Comparison of ENCODE assay signal across 25 mouse cellular contexts in the genomic region with DNA sequence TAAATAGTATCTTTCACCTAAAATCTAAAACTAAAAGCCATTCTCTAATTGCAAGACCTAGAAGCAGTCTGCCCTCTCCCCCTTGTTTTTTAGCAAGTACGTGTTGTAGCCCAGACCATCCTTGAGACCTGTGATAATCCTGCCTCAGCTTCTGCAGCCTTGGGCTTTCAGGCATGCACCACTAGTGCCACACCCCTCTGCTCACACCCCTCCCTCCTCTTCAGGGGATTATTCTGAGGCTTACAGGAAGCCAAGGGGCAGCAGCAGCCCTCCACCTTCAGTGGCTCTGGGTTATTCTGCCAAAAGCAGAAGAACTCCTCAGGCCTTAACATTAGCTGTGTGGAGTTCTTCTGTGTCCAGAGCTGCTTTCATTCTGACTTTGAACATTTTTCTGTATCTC. TPM values are rescaled to one million over a fixed set of nuclear protein-coding genes. Genes with fewer than 3 reads are reported as not detected.
DNase-seq lines count a peak whose midpoint lies in the region; ATAC-seq and TF ChIP-seq lines count a peak whose summit lies in the region.
"Had no signal": no experiment of that assay in that cellular context is flagged by ENCODE, and none has a peak within 500 bp of the region (broad histone marks: within the 10 kb centered on the region; RNA-seq: fewer than 3 reads in every experiment).

No protein-coding gene starts in this region.

- DNase-seq in lung, adult 2 months = no peak
- DNase-seq in lung, postnatal 14 days = no peak
- peak; percentile 34 for DNase-seq in lung, postnatal 36 days
- no peak for DNase-seq in lung, postnatal 25 days (ENCODE audit: low spot score)
- no peak for DNase-seq in cerebellum, adult 11-12 months
- DNase-seq: adrenal gland, postnatal 36 days; cerebellum, adult 2 months; cerebellum, adult 9-11 months; cerebellum, postnatal 25 days; gastrocnemius, postnatal 10 days; gastrocnemius, postnatal 36 days; heart, adult 2 months; heart, postnatal 14 days; heart, postnatal 4 days had no signal

- TF ChIP-seq CTCF in lung, adult 2 months (IDR thresholded peaks at IDR 0.05; ENCODE audit: insufficient read depth, low read length) = no peak
- TF ChIP-seq CTCF in intestine, postnatal 0 days (IDR thresholded peaks at IDR 0.05; ENCODE audit: low read depth) = no peak

- peak overlapping the region; percentile 36 for H3K27ac ChIP-seq in intestine, postnatal 0 days (ENCODE audit: low read depth, low read length)
- H3K27ac ChIP-seq: embryonic facial prominence, embryonic 13.5 days; forebrain, embryonic 10.5 days; forebrain, embryonic 13.5 days; heart, adult 2 months; heart, embryonic 10.5 days; heart, embryonic 13.5 days; hindbrain, embryonic 14.5 days; hindbrain, postnatal 0 days had no signal

- H3K4me1 ChIP-seq in lung, adult 2 months (ENCODE audit: control insufficient read depth, insufficient read depth, low read length) = no peaks in the 10 kb centered on the region
- 0 out of 2 replicates have a peak, but pooled peaks cover 4% of the 10 kb centered on the region for H3K4me1 ChIP-seq in intestine, postnatal 0 days (replicated peaks; ENCODE audit: control insufficient read depth, insufficient read depth, low read length)

- peak; percentile 80; the same call in 1 of the 2 replicates for TF ChIP-seq POLR2A in lung, adult 2 months (IDR thresholded peaks at IDR 0.05; ENCODE audit: borderline replicate concordance, extremely low read depth, low read depth, low read length)

- H3K4me3 ChIP-seq in lung, adult 2 months (replicated peaks; ENCODE audit: extremely low read depth, low read depth, low read length) = peak overlapping the region; percentile 76
- H3K4me3 ChIP-seq in intestine, postnatal 0 days (ENCODE audit: low read depth, low read length) = peak overlapping the region; percentile 44
- H3K4me3 ChIP-seq: embryonic facial prominence, embryonic 13.5 days; forebrain, embryonic 10.5 days; forebrain, embryonic 13.5 days; heart, adult 2 months; heart, embryonic 10.5 days; heart, embryonic 13.5 days had no signal

- H3K4me2 ChIP-seq in intestine, postnatal 0 days (replicated peaks; ENCODE audit: low read depth) = peak overlapping the region; percentile 71
- H3K4me2 ChIP-seq: embryonic facial prominence, embryonic 13.5 days; forebrain, embryonic 13.5 days; heart, embryonic 13.5 days; hindbrain, embryonic 14.5 days had no signal

- H3K27me3 ChIP-seq in intestine, postnatal 0 days (replicated peaks; ENCODE audit: control insufficient read depth, insufficient read depth, low read length) = 0 out of 2 replicates have a peak, but pooled peaks cover 3% of the 10 kb centered on the region
- H3K27me3 ChIP-seq: Patski had no signal

- ATAC-seq in intestine, postnatal 0 days = no peak
- ATAC-seq: forebrain, embryonic 13.5 days; forebrain, embryonic 16.5 days; hindbrain, postnatal 0 days; Patski had no signal

- 60% methylated on average over 1 of the region's 1 CpGs for WGBS in lung, adult 2 months
- 37% methylated on average over 1 of the region's 1 CpGs for WGBS in intestine, postnatal 0 days

- 0 out of 2 replicates have a peak overlapping the region, but pooled peaks have one; percentile 57 for H3K9ac ChIP-seq in intestine, postnatal 0 days (ENCODE audit: low read depth, low read length)
- H3K9ac ChIP-seq: embryonic facial prominence, embryonic 13.5 days; forebrain, embryonic 13.5 days; heart, embryonic 13.5 days; hindbrain, embryonic 14.5 days had no signal

- no peaks in the 10 kb centered on the region for H3K9me3 ChIP-seq in intestine, postnatal 0 days (ENCODE audit: control insufficient read depth)
- H3K9me3 ChIP-seq: embryonic facial prominence, embryonic 13.5 days; forebrain, embryonic 10.5 days; forebrain, embryonic 13.5 days; heart, embryonic 10.5 days; heart, embryonic 13.5 days had no signal

- no peaks in the 10 kb centered on the region for H3K36me3 ChIP-seq in intestine, postnatal 0 days (ENCODE audit: control insufficient read depth, insufficient read depth)
- H3K36me3 ChIP-seq: embryonic facial prominence, embryonic 13.5 days; forebrain, embryonic 10.5 days; heart, embryonic 10.5 days; heart, embryonic 13.5 days had no signal

RNA-seq across cellular contexts. Expression of a gene that starts 13.1 kb away (rescaled TPM):
- polyA plus RNA-seq in lung, adult 2 months (2012; rRNA removed) = 1,059 and 1,222 TPM in 2 replicates
- polyA plus RNA-seq in intestine, postnatal 0 days (2015; fragmentation: Nextera tagmentation; extraction: Ambion mirVana) = 132 and 161 TPM in 2 replicates
- polyA plus RNA-seq: forebrain, embryonic 10.5 days; forebrain, embryonic 13.5 days; forebrain, embryonic 16.5 days; heart, embryonic 10.5 days; heart, embryonic 13.5 days; hindbrain, embryonic 11.5 days had no signal
